Mouse (Mus musculus) heart, embryonic 16.5 days (tissue): Measurements from ENCODE around the gene Haghl. TPM values are rescaled to one million over a fixed set of nuclear protein-coding genes. Genes with fewer than 3 reads are reported as not detected.
A peak's percentile ranks its signal among the peaks of the same experiment; 100 is the strongest.

ENCODE experiments used
- ATAC-seq: fragments of 200-750 bp; cut with Nextera tagmentation; replicated peaks from 2 replicates; pipeline ENCODE4 v1.8.0; 2017; ENCODE audit warnings: moderate number of reproducible peaks; ENCODE audit not compliant: insufficient read depth, low FRiP score; ENCODE audit errors: extremely low read depth
- H3K27ac ChIP-seq: fragments of 300-500 bp; sonication (generic); 2 replicates; pipeline ENCODE4 v1.5.1; 2014; ENCODE audit warnings: mild to moderate bottlenecking, low read length, control low read depth, moderate library complexity
- H3K27me3 ChIP-seq: fragments of 300-500 bp; sonication (generic); 2 replicates; pipeline ENCODE4 v1.6.1; 2014; ENCODE audit warnings: low read length, mixed read lengths; ENCODE audit not compliant: control insufficient read depth, insufficient read depth
- H3K36me3 ChIP-seq: fragments of 300-500 bp; sonication (generic); 2 replicates; pipeline ENCODE4 v1.6.1; 2014; ENCODE audit not compliant: control insufficient read depth, insufficient read depth
- H3K4me1 ChIP-seq: fragments of 300-500 bp; sonication (generic); 2 replicates; pipeline ENCODE4 v1.6.1; 2014; ENCODE audit warnings: low read length, mixed read lengths; ENCODE audit not compliant: control insufficient read depth, insufficient read depth
- H3K4me2 ChIP-seq: fragments of 300-500 bp; sonication (generic); 2 replicates; pipeline ENCODE4 v1.6.1; 2014; ENCODE audit warnings: low read depth, mild to moderate bottlenecking, control low read depth, low read length
- H3K4me3 ChIP-seq: fragments of 300-500 bp; sonication (generic); 2 replicates; pipeline ENCODE4 v1.5.1; 2014; ENCODE audit warnings: mild to moderate bottlenecking, control low read depth, low read length
- H3K9ac ChIP-seq: fragments of 300-500 bp; sonication (generic); 2 replicates; pipeline ENCODE4 v1.6.1; 2014; ENCODE audit warnings: low read length, control low read depth
- H3K9me3 ChIP-seq: fragments of 300-500 bp; sonication (generic); replicated peaks from 2 replicates; pipeline ENCODE4 v1.6.1; 2016; ENCODE audit warnings: low read length; ENCODE audit not compliant: control insufficient read depth
- WGBS: fragments of 180-500 bp; shearing (Covaris S2); extraction: QIAGEN DNeasy Blood & Tissue Kit; methylation state at CpG from one replicate; pipeline ENCODE4 v1.1.7; 2014; 5-methylcytosine and 5-hydroxymethylcytosine counted together
- polyA plus RNA-seq: library from polyadenylated mRNA; unstranded; fragments of >200 nt; fragmentation: Nextera tagmentation; extraction: Ambion mirVana; gene quantifications from 2 replicates; pipeline ENCODE4 v1.2.1, GENCODE M21; 2015

Gene Haghl
- polyA plus RNA-seq, 1 experiment from 2014 or later: 51.4 TPM

DNA sequence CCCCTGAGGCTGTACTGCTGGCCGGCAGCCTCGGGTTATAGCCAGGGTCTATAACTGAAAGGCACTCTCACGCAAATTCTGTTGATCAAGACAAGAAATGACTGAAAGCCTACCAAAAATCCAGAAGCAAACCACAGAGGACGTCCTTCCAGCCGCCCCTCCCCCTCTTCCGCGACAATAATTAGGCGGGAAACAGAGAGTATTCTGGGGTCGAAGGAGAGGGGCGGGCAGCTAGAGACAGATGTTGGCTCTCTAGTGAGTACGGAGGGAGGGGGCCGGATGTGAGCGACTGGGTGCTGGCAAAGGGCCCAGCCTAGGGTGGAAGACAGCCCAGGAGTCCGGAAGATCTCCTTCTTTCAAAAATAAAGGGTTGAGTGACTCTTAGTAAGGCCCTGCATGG lies 7.1 kb upstream of the Haghl start, which contains the start of gene Fam173a:
TSS of gene Fam173a (minus strand) at position 287 of the 400 bp plus-strand sequence.
- peak within 1 kb of the TSS; percentile 91 for H3K4me3 ChIP-seq
- ATAC-seq: peak; percentile 76
- peak within 1 kb of the TSS; percentile 91 for H3K9ac ChIP-seq
- WGBS: under 1% methylated on average over 14 of the region's 14 CpGs
- no peaks in the 10 kb centered on the region for H3K9me3 ChIP-seq
- peak within 1 kb of the TSS; percentile 95 for H3K27ac ChIP-seq
- H3K4me2 ChIP-seq: peak within 1 kb of the TSS; percentile 96
- H3K36me3 ChIP-seq: no peaks in the 10 kb centered on the region
- peaks cover 31% of the 10 kb centered on the region for H3K4me1 ChIP-seq
- H3K27me3 ChIP-seq: no peaks in the 10 kb centered on the region

DNA sequence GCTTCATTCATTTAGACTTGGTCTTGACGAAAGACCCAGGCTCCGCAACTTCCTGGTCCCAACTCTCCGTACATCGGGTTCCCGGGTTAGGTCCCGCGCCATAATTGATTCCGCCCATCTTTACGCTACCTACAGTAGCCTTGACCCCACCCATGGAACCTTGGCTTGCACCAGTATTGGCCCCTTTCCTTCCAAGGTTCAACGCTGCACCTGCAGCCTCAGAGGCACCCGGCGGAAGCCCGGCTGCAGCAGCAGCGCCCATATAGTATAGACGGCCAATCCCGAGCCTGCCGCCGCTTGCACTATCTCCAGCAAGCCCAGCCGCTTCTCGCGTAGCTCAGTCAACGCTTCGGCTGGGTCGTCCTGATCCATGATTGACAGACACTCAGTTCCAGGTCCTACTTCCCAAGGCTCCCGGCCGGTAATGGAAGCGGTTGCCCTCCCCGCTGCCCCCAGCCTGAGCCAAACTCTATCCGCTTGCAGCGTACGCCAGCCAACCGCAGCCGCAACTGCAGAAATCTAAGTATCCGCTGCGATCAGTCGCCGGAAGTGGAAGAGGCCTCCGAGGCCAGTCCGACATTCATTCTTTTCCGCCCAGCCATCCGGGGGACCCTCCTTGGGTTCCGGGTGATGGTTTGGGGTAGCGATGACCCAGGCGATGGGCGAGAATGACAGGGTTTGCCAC lies 6.5 kb upstream of the Haghl start:
- H3K36me3 ChIP-seq: no peaks in the 10 kb centered on the region
- peaks cover 27% of the 10 kb centered on the region for H3K4me1 ChIP-seq
- H3K27ac ChIP-seq: peak overlapping the region; percentile 95

DNA sequence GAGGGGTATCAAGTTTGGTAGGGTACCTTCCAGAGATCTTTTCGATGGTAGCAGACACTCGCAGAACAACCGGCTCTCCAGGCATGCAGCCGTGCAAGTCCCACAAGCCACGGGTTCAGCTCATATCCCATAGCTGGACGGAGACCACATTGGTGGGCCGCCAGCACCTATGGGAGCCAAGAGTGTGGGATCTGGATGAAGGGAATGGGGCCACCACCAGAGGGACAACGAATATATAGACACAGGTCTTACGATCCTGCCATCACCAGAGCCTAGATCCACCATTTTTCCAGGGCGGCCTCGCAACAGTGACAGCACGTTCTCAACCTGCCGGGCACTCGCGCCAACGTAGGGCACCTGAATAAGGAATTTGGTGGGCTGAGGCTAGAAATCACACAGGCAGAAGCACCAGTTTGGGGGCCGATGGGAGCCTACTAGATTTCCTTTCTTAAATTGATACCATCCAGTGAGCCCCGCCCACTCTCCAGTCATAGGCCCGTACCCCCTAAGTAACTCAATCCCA lies 5.9 kb upstream of the Haghl start:
- Histone ChIP-seq H3K27ac (peak overlapping the region; percentile 95; the same call in 1 of the 2 replicates), H3K4me2 (peak overlapping the region; percentile 96), H3K36me3 (no peaks in the 10 kb centered on the region), H3K27me3 (no peaks in the 10 kb centered on the region), H3K9ac (peak overlapping the region; percentile 91), H3K9me3 (no peaks in the 10 kb centered on the region), H3K4me1 (peaks cover 26% of the 10 kb centered on the region), H3K4me3 (peak overlapping the region; percentile 91)
- ATAC-seq: no peak
- WGBS: 28% methylated on average over 19 of the region's 19 CpGs

More for the DNA sequence above, 6.5 kb upstream of the Haghl start:
- peak overlapping the region; percentile 96 for H3K4me2 ChIP-seq
- H3K9me3 ChIP-seq: no peaks in the 10 kb centered on the region
- peak overlapping the region; percentile 91 for H3K9ac ChIP-seq
- peak; percentile 59 for ATAC-seq
- peak overlapping the region; percentile 91 for H3K4me3 ChIP-seq
- under 1% methylated on average over 45 of the region's 45 CpGs for WGBS
- no peaks in the 10 kb centered on the region for H3K27me3 ChIP-seq

DNA sequence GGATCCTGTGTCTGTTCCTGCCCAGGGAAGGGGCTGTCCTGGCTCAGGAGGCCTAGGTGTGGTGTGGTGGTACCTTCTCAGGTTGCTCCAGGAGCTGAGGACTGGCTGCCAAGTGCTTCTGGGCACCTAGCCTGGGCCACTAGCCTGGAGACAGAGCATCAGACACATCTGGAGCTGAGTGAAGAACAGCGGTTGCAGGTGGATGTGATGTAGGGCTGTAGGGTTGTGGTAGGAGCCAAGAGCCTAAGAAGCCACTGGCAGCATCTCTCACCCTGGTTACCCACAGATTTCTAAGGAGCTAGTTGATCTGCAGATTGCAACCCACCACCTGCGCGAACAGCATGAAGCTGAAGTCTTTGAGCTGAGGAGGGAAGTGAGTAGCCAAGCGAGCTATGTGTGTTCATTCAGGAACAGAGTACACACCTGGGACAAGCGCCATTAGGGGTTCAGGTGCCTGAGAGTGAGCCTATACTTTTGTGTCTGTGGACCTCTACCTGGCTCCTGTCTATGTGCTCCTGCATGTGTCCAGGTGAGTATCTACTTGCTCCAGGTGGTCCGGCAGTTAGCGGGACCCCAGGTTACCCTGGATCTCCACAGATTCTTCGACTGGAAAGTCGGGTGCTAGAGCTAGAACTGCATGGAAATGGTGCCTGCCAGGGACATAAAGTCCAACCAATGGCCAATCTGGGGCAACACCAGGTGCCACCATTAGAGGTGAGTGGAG lies 1.5 kb upstream of the Haghl start:
- Histone ChIP-seq H3K4me1 (peaks cover 31% of the 10 kb centered on the region), H3K27ac (no peak overlapping the region), H3K36me3 (peaks cover 8% of the 10 kb centered on the region), H3K9me3 (no peaks in the 10 kb centered on the region), H3K9ac (no peak overlapping the region), H3K4me3 (no peak overlapping the region), H3K27me3 (no peaks in the 10 kb centered on the region), H3K4me2 (no peak overlapping the region)
- ATAC-seq: no peak
- 88% methylated on average over 9 of the region's 9 CpGs for WGBS

DNA sequence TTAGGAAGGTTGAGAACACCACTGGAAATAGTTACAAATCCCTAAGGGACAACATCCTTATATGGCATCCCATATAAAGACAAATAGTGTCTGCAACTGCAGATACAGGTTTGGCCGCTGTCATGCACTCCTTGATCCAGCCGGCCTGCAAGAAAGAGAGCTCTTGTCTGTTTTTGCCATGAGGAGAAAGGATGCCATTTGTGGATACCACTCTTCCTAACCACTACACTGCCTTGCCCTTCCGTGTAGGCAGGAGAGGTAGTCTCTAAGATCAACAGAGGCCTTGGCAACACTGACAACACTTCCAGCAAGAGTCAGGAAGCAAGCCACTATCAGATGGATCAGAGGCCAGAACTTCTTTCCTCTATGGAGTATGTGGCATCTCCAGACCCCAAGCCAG lies 807 bp upstream of the Haghl start, which contains the start of gene Ccdc78:
TSS of gene Ccdc78 (plus strand) at position 301 of the 400 bp plus-strand sequence.
- Histone ChIP-seq H3K27ac (peak within 1 kb of the TSS; percentile 94), H3K9me3 (no peaks in the 10 kb centered on the region), H3K4me2 (peak within 1 kb of the TSS; percentile 84), H3K4me1 (peaks cover 27% of the 10 kb centered on the region), H3K36me3 (peaks cover 13% of the 10 kb centered on the region), H3K4me3 (peak within 1 kb of the TSS; percentile 85), H3K27me3 (no peaks in the 10 kb centered on the region), H3K9ac (peak within 1 kb of the TSS; percentile 77)
- no peak for ATAC-seq
- WGBS: 66% methylated on average over 3 of the region's 3 CpGs

DNA sequence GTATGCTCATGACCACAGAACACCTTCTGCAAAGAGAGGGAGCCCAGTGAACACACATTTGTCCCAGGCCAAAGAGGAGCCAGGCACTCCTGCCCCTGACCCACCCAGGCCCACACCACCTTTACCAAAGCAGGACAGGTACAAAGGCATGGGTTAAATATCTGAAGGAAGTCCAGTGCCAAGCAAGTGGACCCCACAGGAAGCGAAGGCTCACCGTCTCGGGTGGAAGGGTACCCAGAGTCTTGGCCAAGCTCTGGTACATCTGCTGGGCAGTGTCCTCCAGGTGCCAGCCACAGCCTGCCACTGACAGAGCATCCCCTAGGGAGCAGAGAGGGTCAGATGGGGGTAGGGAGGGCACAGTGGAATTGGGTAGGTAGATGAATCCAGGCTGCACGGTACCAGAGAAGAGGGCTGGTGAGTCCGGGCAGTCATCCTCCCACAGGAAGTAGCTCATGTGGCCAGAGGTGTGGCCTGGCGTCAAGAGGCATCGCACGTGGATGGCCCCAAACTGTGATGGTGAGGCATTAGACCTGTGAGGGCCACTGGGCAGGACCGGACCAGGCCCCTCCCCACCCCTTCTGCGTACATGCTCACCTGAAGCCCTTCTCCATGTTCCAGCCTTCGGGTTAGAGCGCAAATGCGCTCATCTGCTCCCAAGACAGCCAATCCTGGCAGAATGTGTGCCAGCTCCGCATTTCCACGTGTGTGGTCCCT lies 1.5 kb downstream of the Haghl start:
- H3K27ac ChIP-seq: no peak overlapping the region; the same call in 1 of the 2 replicates
- peak overlapping the region; percentile 85 for H3K4me3 ChIP-seq
- peak overlapping the region; percentile 84 for H3K4me2 ChIP-seq
- no peaks in the 10 kb centered on the region for H3K27me3 ChIP-seq
- WGBS: 78% methylated on average over 15 of the region's 15 CpGs
- ATAC-seq: no peak
- H3K9ac ChIP-seq: peak overlapping the region; percentile 77
- peaks cover 23% of the 10 kb centered on the region for H3K36me3 ChIP-seq
- H3K4me1 ChIP-seq: peaks cover 22% of the 10 kb centered on the region
- H3K9me3 ChIP-seq: no peaks in the 10 kb centered on the region

DNA sequence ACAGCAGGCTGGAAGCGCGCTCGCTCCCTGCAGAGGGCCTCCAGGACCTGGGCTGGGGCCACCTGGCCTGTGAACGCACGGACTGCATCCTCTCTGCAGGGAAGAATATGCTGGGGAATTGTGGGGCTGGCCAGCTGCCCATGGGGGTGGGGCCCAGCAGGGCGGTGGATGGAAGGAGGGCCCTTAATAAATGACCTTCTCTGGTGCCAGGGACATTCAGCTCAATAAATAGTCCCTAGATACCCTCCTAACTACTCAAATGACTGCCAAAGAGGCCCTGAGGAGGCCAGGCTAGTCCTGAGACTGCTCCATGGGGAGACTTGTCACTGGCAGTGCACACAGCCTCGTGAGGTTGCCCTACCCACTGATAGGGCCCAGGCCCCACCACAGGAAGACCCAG lies 2.4 kb downstream of the Haghl start:
- peak overlapping the region; percentile 70 for H3K27ac ChIP-seq
- no peak overlapping the region for H3K4me2 ChIP-seq
- H3K4me3 ChIP-seq: no peak overlapping the region
- WGBS: 54% methylated on average over 7 of the region's 7 CpGs
- peaks cover 30% of the 10 kb centered on the region for H3K36me3 ChIP-seq
- H3K9me3 ChIP-seq: no peaks in the 10 kb centered on the region
- H3K9ac ChIP-seq: 0 out of 2 replicates have a peak overlapping the region, but pooled peaks have one; percentile 4
- H3K27me3 ChIP-seq: no peaks in the 10 kb centered on the region
- H3K4me1 ChIP-seq: peaks cover 22% of the 10 kb centered on the region
- ATAC-seq: no peak; the same call in 1 of the 2 replicates

DNA sequence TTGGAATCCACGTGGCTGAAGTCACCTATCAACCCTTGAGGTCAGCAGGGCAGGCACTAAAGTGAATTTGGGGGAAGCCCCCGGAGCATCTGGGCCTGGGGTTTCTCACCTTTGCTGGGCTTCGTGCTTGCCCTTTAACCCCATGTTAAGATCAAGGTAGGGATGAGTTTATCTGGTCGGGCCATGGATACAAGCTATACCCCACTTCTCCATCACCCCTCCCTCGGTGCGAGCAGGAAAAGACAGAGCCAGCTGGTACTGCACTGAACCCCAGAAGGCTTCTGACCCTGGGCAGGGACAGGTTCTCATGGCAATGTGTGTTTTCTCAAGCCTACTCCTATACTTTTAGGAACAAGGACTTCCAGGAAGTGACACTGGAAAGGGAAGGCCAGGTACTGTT lies 4.1 kb downstream of the Haghl start:
- Histone ChIP-seq H3K27ac (no peak overlapping the region), H3K9ac (no peak overlapping the region), H3K4me1 (peaks cover 22% of the 10 kb centered on the region), H3K9me3 (no peaks in the 10 kb centered on the region), H3K4me2 (no peak overlapping the region), H3K36me3 (peaks cover 37% of the 10 kb centered on the region), H3K27me3 (no peaks in the 10 kb centered on the region), H3K4me3 (no peak overlapping the region)
- no peak for ATAC-seq
- WGBS: 75% methylated on average over 6 of the region's 6 CpGs
